Mouse (Mus musculus): Measurements from ENCODE around the gene Galr2.

- no peak for TF ChIP-seq CTCF (IDR thresholded peaks at IDR 0.05; ENCODE audit: low read depth, low read length)
- TF ChIP-seq POLR2A (IDR thresholded peaks at IDR 0.05; ENCODE audit: borderline replicate concordance, low read depth, low read length): no peak
These were observed 35.1 kb upstream of the Galr2 start for GRCm38 (mm10) chr11:116245616-116246015.

All from bone marrow macrophage, adult 2 months (primary cell).